Mouse (Mus musculus) heart, postnatal 36 days (tissue): Measurements from ENCODE around the gene Olfr969. TPM values are rescaled to one million over a fixed set of nuclear protein-coding genes. Genes with fewer than 3 reads are reported as not detected.
"Not testable (repeated sequence)": the region's sequence is repeated elsewhere in the genome, so short reads cannot be mapped to it uniquely, and the experiment has no call there.

ENCODE experiments used
- DNase-seq, 2 experiments: peaks; one replicate each; pipeline ENCODE4 v3.0.0; 2021 to 2022
- intact Hi-C: fragments of 180-260 bp; cut with DNase I; formaldehyde crosslinking; loops from one replicate; pipeline ENCODE4 v1.15.1; 2025
- total RNA-seq, 2 experiments: library from RNA; stranded (reverse); gene quantifications; 2 replicates each; pipeline ENCODE4 v1.2.3; 2021

The Olfr969 gene
- not detected for total RNA-seq

GRCm38 (mm10) chr9:39790558-39790957, at the start of gene Olfr969:
Gene Olfr969, plus strand, starts transcription at chr9:39790945.
- intact Hi-C loops: no loop called here
- DNase-seq: no peak

GRCm38 (mm10) chr9:39745949-39746348, 44.8 kb upstream of the Olfr969 start, which contains the start of gene Olfr967:
Gene Olfr967, plus strand, starts transcription at chr9:39746249.
- intact Hi-C loops: no loop called here
- DNase-seq: no peak

- intact Hi-C loops: no loop called here
- no peak for DNase-seq
Measured at GRCm38 (mm10) chr9:39746428-39746827, 44.3 kb upstream of the Olfr969 start.

- intact Hi-C loops: no loop called here
- no peak for DNase-seq
Measured at GRCm38 (mm10) chr9:39783153-39783552, 7.6 kb upstream of the Olfr969 start, which contains the start of gene Olfr968. Gene Olfr968, minus strand, starts transcription at chr9:39783253.

GRCm38 (mm10) chr9:39808560-39808959, 17.8 kb downstream of the Olfr969 start, which contains the start of gene Olfr970:
Gene Olfr970, plus strand, starts transcription at chr9:39808860.
- intact Hi-C loops: no loop called here
- DNase-seq: no peak

- DNase-seq, intact Hi-C loops: not testable (repeated sequence)
Measured at GRCm38 (mm10) chr9:39836576-39836975, 45.8 kb downstream of the Olfr969 start, which contains the start of gene Olfr971. Gene Olfr971, plus strand, starts transcription at chr9:39836876.

Other genes starting within 250 kb of the Olfr969 start
- gene Olfr958, start 236.9 kb upstream of the Olfr969 start, total RNA-seq: not detected
- gene Olfr959, start 215.4 kb upstream of the Olfr969 start, total RNA-seq: not detected
- gene AW551984, start 186.5 kb upstream of the Olfr969 start, total RNA-seq: under 1 TPM; 0.14 to 0.64 TPM
- gene Olfr148, start 180.3 kb upstream of the Olfr969 start, total RNA-seq: not detected
- not detected for gene Olfr960, start 169.6 kb upstream of the Olfr969 start, total RNA-seq
- not detected for gene Olfr961, start 145.9 kb upstream of the Olfr969 start, total RNA-seq
- not detected for gene Olfr963, start 123.7 kb upstream of the Olfr969 start, total RNA-seq
- gene Olfr149, start 83.8 kb upstream of the Olfr969 start, total RNA-seq: not detected
- gene Olfr965, start 79.6 kb upstream of the Olfr969 start, total RNA-seq: not detected
- gene Olfr150, start 60.0 kb upstream of the Olfr969 start, total RNA-seq: not detected
- not detected for gene Olfr967, start 44.7 kb upstream of the Olfr969 start, total RNA-seq
- not detected for gene Olfr968, start 7.7 kb upstream of the Olfr969 start, total RNA-seq
- gene Olfr970, start 17.9 kb downstream of the Olfr969 start, total RNA-seq: not detected
- not detected for gene Olfr971, start 45.9 kb downstream of the Olfr969 start, total RNA-seq
- gene Olfr972, start 75.5 kb downstream of the Olfr969 start, total RNA-seq: not detected
- gene Olfr229, start 116.4 kb downstream of the Olfr969 start, total RNA-seq: not detected
- not detected for gene Olfr974, start 146.6 kb downstream of the Olfr969 start, total RNA-seq
- not detected for gene Olfr975, start 161.1 kb downstream of the Olfr969 start, total RNA-seq
- not detected for gene Olfr976, start 170.2 kb downstream of the Olfr969 start, total RNA-seq
- not detected for gene Olfr978, start 201.2 kb downstream of the Olfr969 start, total RNA-seq
- not detected for gene Olfr979, start 212.5 kb downstream of the Olfr969 start, total RNA-seq
- not detected for gene Olfr980, start 218.6 kb downstream of the Olfr969 start, total RNA-seq
- gene Olfr981, start 230.5 kb downstream of the Olfr969 start, total RNA-seq: not detected